Mouse (Mus musculus) liver, embryonic 13.5 days (tissue): Measurements from ENCODE around the gene Nsf. TPM values are rescaled to one million over a fixed set of nuclear protein-coding genes. Genes with fewer than 3 reads are reported as not detected.
A peak's percentile ranks its signal among the peaks of the same experiment; 100 is the strongest.

Experiments used
- ATAC-seq: fragments of 200-750 bp; cut with Nextera tagmentation; 2 replicates; pipeline ENCODE4 v1.8.0; 2017; ENCODE audit warnings: low read depth, mild to moderate bottlenecking, moderate number of reproducible peaks, moderate library complexity
- DNase-seq: peaks from one replicate; pipeline ENCODE4 v3.0.0; 2022
- H3K27ac ChIP-seq: fragments of 300-500 bp; sonication (generic); 2 replicates; pipeline ENCODE4 v1.5.1; 2015; ENCODE audit warnings: moderate library complexity, mild to moderate bottlenecking, inconsistent platforms
- H3K27me3 ChIP-seq: fragments of 300-500 bp; sonication (generic); 2 replicates; pipeline ENCODE4 v1.6.1; 2015; ENCODE audit warnings: mild to moderate bottlenecking, inconsistent platforms
- H3K36me3 ChIP-seq: fragments of 300-500 bp; sonication (generic); 2 replicates; pipeline ENCODE4 v1.6.1; 2015; ENCODE audit warnings: mild to moderate bottlenecking, inconsistent platforms
- H3K4me1 ChIP-seq: fragments of 300-500 bp; sonication (generic); replicated peaks from 2 replicates; pipeline ENCODE4 v1.6.1; 2015; ENCODE audit warnings: inconsistent platforms
- H3K4me2 ChIP-seq: fragments of 300-500 bp; sonication (generic); 2 replicates; pipeline ENCODE4 v1.6.1; 2015; ENCODE audit warnings: inconsistent platforms, mild to moderate bottlenecking, moderate library complexity
- H3K4me3 ChIP-seq: fragments of 300-500 bp; sonication (generic); replicated peaks from 2 replicates; pipeline ENCODE4 v1.5.1; 2015; ENCODE audit warnings: mild to moderate bottlenecking, inconsistent platforms
- H3K9ac ChIP-seq: fragments of 300-500 bp; sonication (generic); 2 replicates; pipeline ENCODE4 v1.6.1; 2015; ENCODE audit warnings: mild to moderate bottlenecking, inconsistent platforms
- H3K9me3 ChIP-seq: fragments of 300-500 bp; sonication (generic); replicated peaks from 2 replicates; pipeline ENCODE4 v1.6.1; 2016; ENCODE audit warnings: inconsistent platforms
- WGBS: fragments of 180-500 bp; shearing (Covaris S2); methylation state at CpG from one replicate; pipeline ENCODE4 v1.1.7; 2015; ENCODE audit not compliant: insufficient replicate concordance; 5-methylcytosine and 5-hydroxymethylcytosine counted together
- polyA plus RNA-seq: library from polyadenylated mRNA; unstranded; fragments of >200 nt; fragmentation: Nextera tagmentation; extraction: Ambion mirVana; gene quantifications from 2 replicates; pipeline ENCODE4 v1.2.1, GENCODE M21; 2015

The Nsf gene
- polyA plus RNA-seq, 1 experiment from 2014 or later: 29.6 TPM

- DNase-seq (no peak), ATAC-seq (no peak)
- no peaks in the 10 kb centered on the region for H3K4me1 ChIP-seq
- no peak overlapping the region for H3K27ac ChIP-seq
- H3K4me3 ChIP-seq: no peak overlapping the region
- 75% methylated on average over 5 of the region's 5 CpGs for WGBS
- no peak overlapping the region for H3K4me2 ChIP-seq
- H3K36me3 ChIP-seq: no peaks in the 10 kb centered on the region
- no peak overlapping the region for H3K9ac ChIP-seq
- no peaks in the 10 kb centered on the region for H3K27me3 ChIP-seq
- H3K9me3 ChIP-seq: no peaks in the 10 kb centered on the region
Measured at GRCm38 (mm10) chr11:103941351-103941750, 12.5 kb downstream of the Nsf start.

- DNase-seq (no peak), ATAC-seq (no peak)
- H3K9ac ChIP-seq: no peak overlapping the region
- H3K4me1 ChIP-seq: no peaks in the 10 kb centered on the region
- H3K36me3 ChIP-seq: no peaks in the 10 kb centered on the region
- WGBS: 66% methylated on average over 6 of the region's 6 CpGs
- H3K9me3 ChIP-seq: no peaks in the 10 kb centered on the region
- no peak overlapping the region for H3K27ac ChIP-seq
- H3K27me3 ChIP-seq: no peaks in the 10 kb centered on the region
- no peak overlapping the region for H3K4me2 ChIP-seq
- no peak overlapping the region for H3K4me3 ChIP-seq
Measured at GRCm38 (mm10) chr11:103940887-103941286, 13.0 kb downstream of the Nsf start.

DNA sequence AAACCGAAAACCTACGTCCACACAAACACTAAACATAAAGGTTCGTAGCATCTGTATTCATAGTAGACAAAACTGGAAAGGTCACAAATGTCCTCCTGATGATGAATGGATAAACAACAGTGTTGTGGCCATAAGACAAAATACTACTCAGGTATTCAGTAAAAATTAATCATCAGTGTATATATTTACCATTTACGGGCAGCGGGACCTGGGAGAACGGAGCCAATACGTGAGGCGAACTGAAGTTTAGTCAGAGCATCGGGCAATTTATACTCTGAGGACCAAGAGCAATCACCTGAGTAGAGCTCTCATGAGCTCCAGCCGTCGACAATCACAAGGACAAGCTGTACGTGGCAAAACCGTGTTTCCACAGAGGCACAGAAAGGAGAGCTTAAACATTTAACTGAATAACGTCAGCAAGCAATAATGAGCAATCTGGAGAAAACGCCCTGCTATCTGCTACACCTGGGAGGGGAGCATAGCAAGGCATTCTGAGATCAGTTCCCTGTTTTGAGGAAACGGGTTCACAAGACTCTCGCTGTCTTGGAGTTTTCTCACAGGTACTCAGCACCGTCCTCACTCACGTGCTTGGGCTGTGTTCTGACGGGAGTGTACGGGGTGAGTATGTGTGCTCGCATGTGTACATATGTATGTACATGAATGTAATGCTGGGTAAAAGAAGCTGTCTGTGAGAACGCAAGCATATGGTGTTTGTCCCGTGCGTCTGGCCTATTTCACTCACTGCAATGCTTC, 15.7 kb downstream of the Nsf start:
- WGBS: 88% methylated on average over 25 of the region's 25 CpGs
- no peaks in the 10 kb centered on the region for H3K9me3 ChIP-seq
- H3K4me1 ChIP-seq: no peaks in the 10 kb centered on the region
- DNase-seq: no peak
- H3K4me3 ChIP-seq: no peak overlapping the region
- no peaks in the 10 kb centered on the region for H3K27me3 ChIP-seq
- H3K27ac ChIP-seq: no peak overlapping the region
- H3K36me3 ChIP-seq: no peaks in the 10 kb centered on the region
- no peak overlapping the region for H3K4me2 ChIP-seq
- no peak for ATAC-seq
- H3K9ac ChIP-seq: no peak overlapping the region

DNA sequence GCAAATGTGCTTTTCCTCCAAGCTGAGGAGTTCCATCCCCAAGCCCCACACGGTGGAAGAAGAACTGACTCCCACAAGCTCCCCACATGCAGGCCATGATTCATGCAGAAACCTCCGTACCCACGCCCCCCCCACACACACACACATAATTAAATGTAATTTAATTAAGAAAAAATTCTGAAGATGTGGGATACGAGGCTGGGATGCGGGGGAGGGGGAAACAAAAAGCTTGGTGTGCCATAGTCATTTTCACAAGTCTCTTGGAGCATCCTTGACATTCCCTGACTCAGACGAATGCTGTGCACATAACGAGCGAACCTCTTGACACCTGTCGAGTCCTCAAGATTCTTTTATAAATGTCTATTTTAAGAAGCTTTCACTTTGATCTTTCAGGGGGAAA, 16.4 kb downstream of the Nsf start:
- WGBS: 81% methylated on average over 9 of the region's 9 CpGs
- no peak overlapping the region for H3K27ac ChIP-seq
- no peaks in the 10 kb centered on the region for H3K9me3 ChIP-seq
- H3K4me3 ChIP-seq: no peak overlapping the region
- H3K9ac ChIP-seq: no peak overlapping the region
- no peaks in the 10 kb centered on the region for H3K4me1 ChIP-seq
- DNase-seq (no peak), ATAC-seq (no peak)
- H3K27me3 ChIP-seq: no peaks in the 10 kb centered on the region
- H3K4me2 ChIP-seq: no peak overlapping the region
- H3K36me3 ChIP-seq: no peaks in the 10 kb centered on the region

- H3K4me3 ChIP-seq: no peak overlapping the region
- no peak for DNase-seq
- no peak overlapping the region for H3K27ac ChIP-seq
- no peaks in the 10 kb centered on the region for H3K9me3 ChIP-seq
- 66% methylated on average over 2 of the region's 2 CpGs for WGBS
- H3K27me3 ChIP-seq: no peaks in the 10 kb centered on the region
- H3K9ac ChIP-seq: no peak overlapping the region
- H3K36me3 ChIP-seq: no peaks in the 10 kb centered on the region
- H3K4me2 ChIP-seq: no peak overlapping the region
- ATAC-seq: no peak
- no peaks in the 10 kb centered on the region for H3K4me1 ChIP-seq
Measured at GRCm38 (mm10) chr11:103935717-103936116, 18.1 kb downstream of the Nsf start.

DNA sequence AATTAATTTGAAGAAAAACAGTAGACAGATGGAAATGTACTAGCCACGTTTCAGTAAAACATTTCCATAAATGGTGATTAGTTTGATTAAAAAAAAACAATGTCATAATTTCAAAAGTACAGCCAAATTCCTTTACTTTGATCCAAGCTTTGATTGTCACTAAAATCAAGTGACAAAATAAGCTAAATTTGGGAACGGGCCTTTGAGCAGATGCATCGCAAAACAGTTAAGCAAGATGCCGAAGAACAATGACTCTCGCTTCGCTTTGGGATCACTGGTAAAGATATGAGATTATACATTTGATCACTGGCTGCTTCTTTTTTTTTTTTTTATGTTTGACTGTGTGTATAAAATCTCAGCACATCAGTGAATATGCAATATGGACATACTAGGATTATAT, 20.0 kb downstream of the Nsf start:
- DNase-seq: no peak
- Histone ChIP-seq H3K4me1 (no peaks in the 10 kb centered on the region), H3K9me3 (no peaks in the 10 kb centered on the region), H3K27ac (no peak overlapping the region), H3K4me3 (no peak overlapping the region), H3K36me3 (peaks cover 9% of the 10 kb centered on the region), H3K9ac (no peak overlapping the region), H3K27me3 (no peaks in the 10 kb centered on the region), H3K4me2 (no peak overlapping the region)
- 83% methylated on average over 6 of the region's 6 CpGs for WGBS
- ATAC-seq: no peak

DNA sequence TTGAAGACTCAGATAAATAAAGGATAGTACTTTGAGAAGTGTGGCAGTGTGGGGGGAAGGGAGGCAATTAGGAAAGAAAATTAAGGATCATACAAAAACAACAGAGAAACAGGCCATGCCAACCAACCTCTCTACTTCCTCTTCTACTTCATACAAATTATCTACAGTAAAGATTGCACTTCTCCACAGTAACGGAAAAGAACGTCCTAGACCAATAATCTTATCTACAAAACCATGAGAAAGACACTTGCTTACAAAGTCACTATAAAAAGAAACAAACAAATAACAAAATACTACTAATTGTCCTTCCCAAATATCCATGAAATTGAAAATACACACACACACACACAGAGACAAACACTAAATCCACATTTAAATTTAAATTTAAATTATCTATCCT, 29.9 kb downstream of the Nsf start:
- WGBS: 37% methylated on average over 2 of the region's 2 CpGs
- Histone ChIP-seq H3K27ac (no peak overlapping the region), H3K4me3 (no peak overlapping the region), H3K9ac (no peak overlapping the region), H3K9me3 (no peaks in the 10 kb centered on the region), H3K27me3 (no peaks in the 10 kb centered on the region), H3K4me1 (no peaks in the 10 kb centered on the region), H3K4me2 (no peak overlapping the region), H3K36me3 (peaks cover 20% of the 10 kb centered on the region)
- DNase-seq: no peak
- ATAC-seq: no peak

DNA sequence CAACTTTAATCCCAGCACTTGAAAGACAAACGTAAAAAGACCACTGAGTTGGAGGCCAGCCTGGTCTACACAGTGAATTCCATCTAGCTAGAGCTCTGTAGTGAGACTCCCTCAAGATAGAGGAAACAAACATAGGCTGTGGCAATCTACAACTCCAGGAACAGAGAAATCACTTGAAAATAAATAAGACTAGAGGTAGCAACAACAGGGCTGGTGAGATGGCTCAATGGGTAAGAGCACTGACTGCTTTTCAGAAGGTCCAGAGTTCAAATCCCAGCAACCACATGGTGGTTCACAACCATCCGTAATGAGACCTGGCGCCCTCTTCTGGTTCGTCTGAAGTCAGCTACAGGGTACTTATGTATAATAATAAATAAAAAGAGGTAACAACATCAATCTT, 30.6 kb downstream of the Nsf start:
- H3K4me2 ChIP-seq: no peak overlapping the region
- no peak for DNase-seq
- H3K9ac ChIP-seq: no peak overlapping the region
- H3K4me3 ChIP-seq: no peak overlapping the region
- no peaks in the 10 kb centered on the region for H3K9me3 ChIP-seq
- peaks cover 20% of the 10 kb centered on the region for H3K36me3 ChIP-seq
- no peaks in the 10 kb centered on the region for H3K4me1 ChIP-seq
- no peak overlapping the region for H3K27ac ChIP-seq
- H3K27me3 ChIP-seq: no peaks in the 10 kb centered on the region
- ATAC-seq: no peak
- WGBS: 79% methylated on average over 4 of the region's 4 CpGs

DNA sequence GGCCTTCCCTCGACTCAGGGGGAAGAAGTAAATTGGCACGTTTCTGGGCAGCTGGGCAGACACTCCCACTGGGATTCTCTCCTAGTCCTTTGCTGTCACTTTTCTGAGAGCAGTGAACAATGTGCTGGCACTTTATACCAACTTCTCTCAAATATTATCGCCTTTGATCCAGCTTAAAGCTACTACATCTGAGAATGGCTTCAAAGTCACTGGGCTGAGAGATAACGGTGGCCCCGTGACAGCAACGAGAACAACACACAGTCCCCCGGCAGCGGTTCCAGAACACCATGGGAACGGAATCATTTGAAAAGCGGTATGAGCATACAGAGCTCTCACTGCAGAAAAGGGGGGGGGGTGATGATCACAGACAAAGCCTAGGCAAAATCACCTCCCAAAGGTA, 31.0 kb downstream of the Nsf start:
- Histone ChIP-seq H3K36me3 (peaks cover 20% of the 10 kb centered on the region), H3K4me3 (no peak overlapping the region), H3K4me2 (no peak overlapping the region), H3K9ac (no peak overlapping the region), H3K9me3 (no peaks in the 10 kb centered on the region), H3K27ac (no peak overlapping the region), H3K27me3 (no peaks in the 10 kb centered on the region), H3K4me1 (no peaks in the 10 kb centered on the region)
- no peak for ATAC-seq
- no peak for DNase-seq
- whole genome bisulfite sequencing: 81% methylated on average over 10 of the region's 10 CpGs

DNA sequence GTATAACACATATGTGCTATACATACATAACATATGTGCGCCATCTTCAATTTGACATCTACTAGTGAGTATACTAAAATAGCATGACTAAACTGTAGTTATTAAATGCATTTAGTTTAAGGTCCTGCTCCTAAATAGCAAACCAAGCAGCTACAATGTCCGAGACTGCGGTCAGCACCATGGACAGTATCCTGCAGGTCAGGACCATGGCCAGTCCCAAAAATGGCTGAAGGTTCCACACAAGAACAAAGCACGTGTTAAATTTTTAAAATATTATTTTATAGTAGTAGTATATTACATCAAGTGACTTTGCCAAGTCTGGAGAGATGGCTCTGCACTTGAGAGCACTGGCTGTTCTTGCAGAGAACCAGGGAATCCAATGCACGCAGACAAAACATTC, 33.2 kb downstream of the Nsf start:
- Histone ChIP-seq H3K27ac (no peak overlapping the region), H3K36me3 (peaks cover 24% of the 10 kb centered on the region), H3K9me3 (no peaks in the 10 kb centered on the region), H3K4me2 (no peak overlapping the region), H3K4me3 (no peak overlapping the region), H3K9ac (no peak overlapping the region), H3K27me3 (no peaks in the 10 kb centered on the region), H3K4me1 (no peaks in the 10 kb centered on the region)
- ATAC-seq: no peak
- WGBS: 68% methylated on average over 5 of the region's 5 CpGs
- peak; percentile 9 for DNase-seq

DNA sequence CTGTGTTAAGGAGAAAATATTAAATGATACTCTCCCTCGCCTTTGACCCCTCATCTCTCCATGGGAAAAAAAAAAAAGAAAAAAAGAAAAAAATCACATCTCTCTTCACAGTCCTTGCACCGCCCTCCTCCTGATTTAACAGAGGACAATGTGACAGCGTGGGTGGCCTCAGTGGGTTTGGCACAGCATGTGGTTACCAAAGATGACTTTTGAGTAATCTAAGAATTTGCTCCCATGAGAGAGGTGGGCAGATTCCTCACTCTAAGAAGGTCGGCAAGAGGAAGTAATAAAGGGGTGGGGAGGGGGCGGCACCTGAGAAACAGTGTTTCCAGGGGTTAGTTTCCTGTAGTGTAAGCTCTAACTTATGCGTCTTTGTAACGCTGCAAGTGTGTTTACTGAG, 37.0 kb downstream of the Nsf start:
- Histone ChIP-seq H3K27ac (no peak overlapping the region), H3K9me3 (no peaks in the 10 kb centered on the region), H3K9ac (no peak overlapping the region), H3K4me2 (no peak overlapping the region), H3K27me3 (no peaks in the 10 kb centered on the region), H3K36me3 (peaks cover 43% of the 10 kb centered on the region), H3K4me3 (no peak overlapping the region), H3K4me1 (no peaks in the 10 kb centered on the region)
- 66% methylated on average over 7 of the region's 7 CpGs for WGBS
- no peak for ATAC-seq
- DNase-seq: no peak

- ATAC-seq: no peak
- no peaks in the 10 kb centered on the region for H3K4me1 ChIP-seq
Measured at GRCm38 (mm10) chr11:103915686-103916085, 38.2 kb downstream of the Nsf start.

More at GRCm38 (mm10) chr11:103915686-103916085, 38.2 kb downstream of the Nsf start:
- no peaks in the 10 kb centered on the region for H3K27me3 ChIP-seq
- no peak overlapping the region for H3K4me3 ChIP-seq
- H3K9ac ChIP-seq: no peak overlapping the region
- H3K9me3 ChIP-seq: no peaks in the 10 kb centered on the region
- H3K4me2 ChIP-seq: no peak overlapping the region
- H3K27ac ChIP-seq: no peak overlapping the region
- DNase-seq: no peak
- 77% methylated on average over 9 of the region's 9 CpGs for WGBS
- peaks cover 44% of the 10 kb centered on the region for H3K36me3 ChIP-seq
